Mouse (Mus musculus): ENCODE measurements around the gene Ptprr. TPM values are rescaled to one million over a fixed set of nuclear protein-coding genes. Genes with fewer than 3 reads are reported as not detected.

Ptprr gene
- polyA plus RNA-seq, 1 experiment from 2014 or later: 17.6 TPM

GRCm38 (mm10) chr10:116259298-116259697 lies 241.3 kb downstream of the Ptprr start:
- H3K27me3 ChIP-seq (replicated peaks): no peaks in the 10 kb centered on the region
- no peak overlapping the region for H3K4me2 ChIP-seq
- 73% methylated on average over 4 of the region's 4 CpGs for WGBS
- H3K9me3 ChIP-seq: no peaks in the 10 kb centered on the region
- H3K9ac ChIP-seq: no peak overlapping the region
- H3K4me1 ChIP-seq: no peaks in the 10 kb centered on the region; the same call in 1 of the 2 replicates
- no peaks in the 10 kb centered on the region for H3K36me3 ChIP-seq (replicated peaks)
- no peak overlapping the region for H3K4me3 ChIP-seq
- no peak for ATAC-seq (replicated peaks)
- no peak overlapping the region for H3K27ac ChIP-seq

GRCm38 (mm10) chr10:116260658-116261433 lies 242.8 kb downstream of the Ptprr start:
- 69% methylated on average over 13 of the region's 13 CpGs for WGBS
- no peak overlapping the region for H3K4me3 ChIP-seq
- H3K9me3 ChIP-seq: no peaks in the 10 kb centered on the region
- H3K9ac ChIP-seq: no peak overlapping the region
- H3K4me1 ChIP-seq: no peaks in the 10 kb centered on the region; the same call in 1 of the 2 replicates
- no peak for ATAC-seq (replicated peaks)
- H3K27me3 ChIP-seq (replicated peaks): no peaks in the 10 kb centered on the region
- no peak overlapping the region for H3K4me2 ChIP-seq
- no peaks in the 10 kb centered on the region for H3K36me3 ChIP-seq (replicated peaks)
- peak overlapping the region; percentile 19; the same call in 1 of the 2 replicates for H3K27ac ChIP-seq

GRCm38 (mm10) chr10:116261559-116261958 lies 243.5 kb downstream of the Ptprr start:
- Histone ChIP-seq H3K9me3 (no peaks in the 10 kb centered on the region), H3K36me3 (replicated peaks) (no peaks in the 10 kb centered on the region), H3K9ac (no peak overlapping the region), H3K27ac (no peak overlapping the region), H3K27me3 (replicated peaks) (no peaks in the 10 kb centered on the region), H3K4me3 (no peak overlapping the region), H3K4me2 (no peak overlapping the region), H3K4me1 (no peaks in the 10 kb centered on the region; the same call in 1 of the 2 replicates)
- ATAC-seq (replicated peaks): no peak
- 54% methylated on average over 5 of the region's 5 CpGs for whole genome bisulfite sequencing

- Histone ChIP-seq H3K27ac (no peak overlapping the region), H3K27me3 (replicated peaks) (no peaks in the 10 kb centered on the region), H3K36me3 (replicated peaks) (no peaks in the 10 kb centered on the region), H3K4me3 (no peak overlapping the region), H3K9me3 (no peaks in the 10 kb centered on the region), H3K4me2 (no peak overlapping the region), H3K4me1 (no peaks in the 10 kb centered on the region; the same call in 1 of the 2 replicates), H3K9ac (no peak overlapping the region)
- 85% methylated on average over 11 of the region's 11 CpGs for WGBS
- no peak for ATAC-seq (replicated peaks)
These were observed 246.5 kb downstream of the Ptprr start for GRCm38 (mm10) chr10:116264521-116264920.

- Histone ChIP-seq H3K4me2 (no peak overlapping the region), H3K27me3 (replicated peaks) (no peaks in the 10 kb centered on the region), H3K9me3 (no peaks in the 10 kb centered on the region), H3K4me3 (no peak overlapping the region), H3K36me3 (replicated peaks) (no peaks in the 10 kb centered on the region), H3K27ac (no peak overlapping the region), H3K4me1 (no peaks in the 10 kb centered on the region), H3K9ac (no peak overlapping the region)
- WGBS: 73% methylated on average over 15 of the region's 15 CpGs
- ATAC-seq (replicated peaks): no peak
These were observed 248.8 kb downstream of the Ptprr start for GRCm38 (mm10) chr10:116266561-116267433.

GRCm38 (mm10) chr10:116267434-116267822 lies 249.4 kb downstream of the Ptprr start:
- no peak for ATAC-seq (replicated peaks)
- Histone ChIP-seq H3K27me3 (replicated peaks) (no peaks in the 10 kb centered on the region), H3K4me2 (no peak overlapping the region), H3K9ac (no peak overlapping the region), H3K36me3 (replicated peaks) (no peaks in the 10 kb centered on the region), H3K4me1 (no peaks in the 10 kb centered on the region), H3K9me3 (no peaks in the 10 kb centered on the region), H3K4me3 (no peak overlapping the region), H3K27ac (no peak overlapping the region)
- 63% methylated on average over 4 of the region's 4 CpGs for WGBS

- WGBS: 26% methylated on average over 4 of the region's 4 CpGs
- no peak overlapping the region for H3K9ac ChIP-seq
- H3K4me3 ChIP-seq: no peak overlapping the region
- no peak overlapping the region for H3K4me2 ChIP-seq
- H3K4me1 ChIP-seq: no peaks in the 10 kb centered on the region
- no peaks in the 10 kb centered on the region for H3K36me3 ChIP-seq (replicated peaks)
- H3K27me3 ChIP-seq (replicated peaks): no peaks in the 10 kb centered on the region
- no peaks in the 10 kb centered on the region for H3K9me3 ChIP-seq
- no peak for ATAC-seq (replicated peaks)
- H3K27ac ChIP-seq: no peak overlapping the region
These were observed 250.3 kb downstream of the Ptprr start for GRCm38 (mm10) chr10:116268343-116268742.

GRCm38 (mm10) chr10:116270646-116271469 lies 252.8 kb downstream of the Ptprr start:
- H3K36me3 ChIP-seq (replicated peaks): no peaks in the 10 kb centered on the region
- no peaks in the 10 kb centered on the region for H3K27me3 ChIP-seq (replicated peaks)
- ATAC-seq (replicated peaks): no peak
- 0 out of 2 replicates have a peak overlapping the region, but pooled peaks have one; percentile 4 for H3K27ac ChIP-seq
- no peak overlapping the region for H3K4me2 ChIP-seq
- H3K4me3 ChIP-seq: no peak overlapping the region
- no peak overlapping the region for H3K9ac ChIP-seq
- WGBS: 71% methylated on average over 12 of the region's 12 CpGs
- no peaks in the 10 kb centered on the region for H3K4me1 ChIP-seq
- no peaks in the 10 kb centered on the region for H3K9me3 ChIP-seq

GRCm38 (mm10) chr10:116271470-116271915 lies 253.5 kb downstream of the Ptprr start:
- WGBS: 91% methylated on average over 10 of the region's 10 CpGs
- Histone ChIP-seq H3K9ac (no peak overlapping the region), H3K27ac (no peak overlapping the region), H3K4me2 (no peak overlapping the region), H3K36me3 (replicated peaks) (no peaks in the 10 kb centered on the region), H3K4me1 (no peaks in the 10 kb centered on the region), H3K27me3 (replicated peaks) (no peaks in the 10 kb centered on the region), H3K4me3 (no peak overlapping the region), H3K9me3 (no peaks in the 10 kb centered on the region)
- ATAC-seq (replicated peaks): no peak

GRCm38 (mm10) chr10:116272156-116272555 lies 254.1 kb downstream of the Ptprr start:
- Histone ChIP-seq H3K4me2 (no peak overlapping the region), H3K36me3 (replicated peaks) (no peaks in the 10 kb centered on the region), H3K27ac (no peak overlapping the region), H3K27me3 (replicated peaks) (no peaks in the 10 kb centered on the region), H3K4me3 (no peak overlapping the region), H3K9me3 (no peaks in the 10 kb centered on the region), H3K9ac (no peak overlapping the region), H3K4me1 (no peaks in the 10 kb centered on the region)
- no peak for ATAC-seq (replicated peaks)
- 82% methylated on average over 2 of the region's 3 CpGs for WGBS

- Histone ChIP-seq H3K27ac (no peak within 1 kb of the TSS), H3K9me3 (no peaks in the 10 kb centered on the region), H3K4me3 (no peak within 1 kb of the TSS), H3K4me2 (no peak within 1 kb of the TSS), H3K27me3 (replicated peaks) (no peaks in the 10 kb centered on the region), H3K9ac (no peak within 1 kb of the TSS), H3K4me1 (no peaks in the 10 kb centered on the region), H3K36me3 (replicated peaks) (no peaks in the 10 kb centered on the region)
- ATAC-seq (replicated peaks): no peak
- 73% methylated on average over 7 of the region's 7 CpGs for WGBS
These were observed 257.3 kb downstream of the Ptprr start, which contains the start of gene Ptprb for GRCm38 (mm10) chr10:116275280-116275679. Gene Ptprb (plus strand): TSS chr10:116275523.
